Mouse (Mus musculus) gastrocnemius, postnatal 4 days (tissue): Measurements from ENCODE around the gene Atg5. TPM values are rescaled to one million over a fixed set of nuclear protein-coding genes. Genes with fewer than 3 reads are reported as not detected.
A peak's percentile ranks its signal among the peaks of the same experiment; 100 is the strongest.

ENCODE experiments used
- DNase-seq, 2 experiments: peaks; one replicate each; pipeline ENCODE4 v3.0.0; 2021 to 2022; ENCODE audit warnings: low spot score in 2 of 2, mixed read lengths in 2 of 2
- total RNA-seq, 2 experiments: library from RNA; stranded (reverse); gene quantifications; 2 replicates each; pipeline ENCODE4 v1.2.3; 2021

Gene Atg5
- total RNA-seq, 2 experiments from 2014 or later = 16.4 to 19.6 TPM

- DNase-seq = no peak
These were observed 80.6 kb downstream of the Atg5 start for GRCm38 (mm10) chr10:44348474-44349415.

GRCm38 (mm10) chr10:44353467-44353866 lies 85.3 kb downstream of the Atg5 start:
- no peak for DNase-seq

GRCm38 (mm10) chr10:44354393-44354792 lies 86.2 kb downstream of the Atg5 start:
- DNase-seq = no peak

GRCm38 (mm10) chr10:44355216-44355615 lies 87.1 kb downstream of the Atg5 start:
- no peak for DNase-seq

GRCm38 (mm10) chr10:44356625-44357024 lies 88.5 kb downstream of the Atg5 start:
- DNase-seq = no peak

GRCm38 (mm10) chr10:44357316-44357715 lies 89.2 kb downstream of the Atg5 start:
- no peak for DNase-seq

- no peak for DNase-seq
These were observed 90.7 kb downstream of the Atg5 start for GRCm38 (mm10) chr10:44358816-44359215.

- no peak for DNase-seq
These were observed 92.5 kb downstream of the Atg5 start for GRCm38 (mm10) chr10:44360632-44361031.

- no peak for DNase-seq
These were observed 94.3 kb downstream of the Atg5 start for GRCm38 (mm10) chr10:44362435-44362834.

GRCm38 (mm10) chr10:44362846-44363245 lies 94.7 kb downstream of the Atg5 start:
- DNase-seq = no peak

- DNase-seq = no peak
These were observed 98.0 kb downstream of the Atg5 start for GRCm38 (mm10) chr10:44366186-44366585.

- no peak for DNase-seq
These were observed 98.9 kb downstream of the Atg5 start for GRCm38 (mm10) chr10:44367043-44367442.

- no peak for DNase-seq
These were observed 100.4 kb downstream of the Atg5 start for GRCm38 (mm10) chr10:44368596-44368995.

GRCm38 (mm10) chr10:44370666-44371065 lies 102.5 kb downstream of the Atg5 start:
- no peak for DNase-seq

- DNase-seq = no peak
These were observed 104.1 kb downstream of the Atg5 start for GRCm38 (mm10) chr10:44372210-44372609.

- DNase-seq = no peak
These were observed 106.5 kb downstream of the Atg5 start for GRCm38 (mm10) chr10:44374678-44375077.

- no peak for DNase-seq
These were observed 107.3 kb downstream of the Atg5 start for GRCm38 (mm10) chr10:44375501-44375900.

GRCm38 (mm10) chr10:44377821-44378220 lies 109.7 kb downstream of the Atg5 start:
- DNase-seq = no peak

- no peak for DNase-seq
These were observed 110.2 kb downstream of the Atg5 start for GRCm38 (mm10) chr10:44378403-44378802.

- peak in 1 of 2 experiments; percentile 31 for DNase-seq
These were observed 112.5 kb downstream of the Atg5 start for GRCm38 (mm10) chr10:44380476-44381208.

GRCm38 (mm10) chr10:44381397-44381796 lies 113.2 kb downstream of the Atg5 start:
- peak in 1 of 2 experiments; percentile 48 for DNase-seq

- no peak for DNase-seq
These were observed 113.8 kb downstream of the Atg5 start for GRCm38 (mm10) chr10:44381948-44382347.
